Mouse (Mus musculus) heart, embryonic 11.5 days (tissue): ENCODE data around the gene Gm11549. TPM values are rescaled to one million over a fixed set of nuclear protein-coding genes. Genes with fewer than 3 reads are reported as not detected.
A peak's percentile ranks its signal among the peaks of the same experiment; 100 is the strongest.

Experiments
- ATAC-seq: fragments of 200-750 bp; cut with Nextera tagmentation; replicated peaks from 2 replicates; pipeline ENCODE4 v1.8.0; 2017; ENCODE audit warnings: moderate library complexity; ENCODE audit not compliant: insufficient number of reproducible peaks, low FRiP score, low TSS enrichment
- H3K27ac ChIP-seq: fragments of 300-500 bp; sonication (generic); 2 replicates; pipeline ENCODE4 v1.5.1; 2014; ENCODE audit warnings: mild to moderate bottlenecking, low read depth, low read length
- H3K27me3 ChIP-seq: fragments of 300-500 bp; sonication (generic); 2 replicates; pipeline ENCODE4 v1.6.1; 2014; ENCODE audit warnings: mild to moderate bottlenecking, low read length, mixed read lengths; ENCODE audit not compliant: control insufficient read depth, insufficient read depth
- H3K36me3 ChIP-seq: fragments of 300-500 bp; sonication (generic); 2 replicates; pipeline ENCODE4 v1.6.1; 2014; ENCODE audit warnings: mild to moderate bottlenecking, low read length, moderate library complexity, mixed read lengths; ENCODE audit not compliant: control insufficient read depth, insufficient read depth
- H3K4me1 ChIP-seq: fragments of 300-500 bp; sonication (generic); 2 replicates; pipeline ENCODE4 v1.6.1; 2014; ENCODE audit warnings: low read length; ENCODE audit not compliant: control insufficient read depth, insufficient read depth
- H3K4me2 ChIP-seq: fragments of 300-500 bp; sonication (generic); 2 replicates; pipeline ENCODE4 v1.6.1; 2014; ENCODE audit warnings: mild to moderate bottlenecking, moderate library complexity
- H3K4me3 ChIP-seq: fragments of 300-500 bp; sonication (generic); 2 replicates; pipeline ENCODE4 v1.5.1; 2014; ENCODE audit warnings: low read depth, low read length
- H3K9ac ChIP-seq: fragments of 300-500 bp; sonication (generic); 2 replicates; pipeline ENCODE4 v1.6.1; 2014; ENCODE audit warnings: mild to moderate bottlenecking, low read depth, low read length, moderate library complexity
- H3K9me3 ChIP-seq: fragments of 300-500 bp; sonication (generic); replicated peaks from 2 replicates; pipeline ENCODE4 v1.6.1; 2016; ENCODE audit warnings: low read length; ENCODE audit not compliant: control insufficient read depth
- WGBS: fragments of 180-500 bp; shearing (Covaris S2); extraction: QIAGEN DNeasy Blood & Tissue Kit; methylation state at CpG from one replicate; pipeline ENCODE4 v1.1.7; 2014; ENCODE audit not compliant: insufficient replicate concordance; 5-methylcytosine and 5-hydroxymethylcytosine counted together
- polyA plus RNA-seq: library from polyadenylated mRNA; unstranded; fragments of >200 nt; fragmentation: Nextera tagmentation; extraction: Ambion mirVana; gene quantifications from 2 replicates; pipeline ENCODE4 v1.2.1, GENCODE M21; 2014

Gm11549 gene
- polyA plus RNA-seq, result 0.14 and 0.16 TPM in 2 replicates

DNA sequence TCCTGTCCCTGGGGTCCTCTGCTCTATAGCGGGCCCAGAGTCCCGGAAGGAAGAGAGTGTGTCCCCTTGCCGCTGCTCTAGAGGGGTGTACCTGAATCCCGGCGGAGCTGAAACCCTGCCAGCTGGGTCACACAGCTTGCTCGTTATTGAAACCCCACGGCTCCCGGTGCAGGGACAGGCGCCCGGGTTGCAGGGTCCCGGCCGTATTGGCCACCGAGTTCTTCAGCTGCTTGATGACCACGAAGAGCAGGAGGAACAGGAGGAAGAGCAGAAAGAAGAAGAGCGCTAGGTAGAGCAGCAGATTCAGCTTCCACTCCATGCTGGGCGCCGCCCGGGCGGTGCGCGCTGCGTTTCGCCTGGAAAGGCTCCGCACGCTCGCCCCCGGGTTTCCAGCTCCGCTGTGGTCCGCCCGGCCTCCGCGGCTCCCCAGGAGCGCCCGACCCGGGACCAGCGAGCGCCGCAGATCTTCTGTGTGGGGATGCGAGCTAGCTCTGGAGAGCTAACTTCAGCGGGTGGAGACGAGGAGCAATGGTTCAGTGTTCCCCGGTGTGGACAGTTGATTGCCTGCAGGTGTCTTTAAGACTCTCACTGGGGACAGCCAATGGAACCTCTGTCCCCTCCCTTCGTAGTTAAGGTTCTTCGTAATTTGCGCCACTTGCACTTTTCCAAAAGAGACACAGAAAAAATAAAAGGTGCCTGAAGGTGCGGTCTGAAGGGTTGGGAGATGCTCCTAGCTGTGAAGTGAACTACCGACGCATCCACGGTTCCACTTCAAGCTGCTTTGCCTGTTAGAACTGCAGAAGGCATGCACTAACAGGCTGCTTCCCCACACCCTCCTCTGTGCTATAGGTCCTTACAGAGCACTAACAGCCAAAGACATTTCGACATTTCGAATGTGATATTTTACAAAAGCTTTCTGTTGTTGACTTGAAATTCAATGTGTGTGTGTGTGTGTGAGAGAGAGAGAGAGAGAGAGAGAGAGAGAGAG is at the start of gene Gm11549:
Gene Gm11549 (minus strand): TSS at position 741 of the 988 bp plus-strand sequence.
- no peaks in the 10 kb centered on the region for H3K4me1 ChIP-seq
- H3K27me3 ChIP-seq, result peaks cover 19% of the 10 kb centered on the region
- 1% methylated on average over 51 of the region's 51 CpGs for WGBS
- no peak for ATAC-seq
- peak within 1 kb of the TSS; percentile 58 for H3K9ac ChIP-seq
- H3K9me3 ChIP-seq, result no peaks in the 10 kb centered on the region
- no peaks in the 10 kb centered on the region for H3K36me3 ChIP-seq
- peak within 1 kb of the TSS; percentile 55 for H3K4me3 ChIP-seq
- H3K4me2 ChIP-seq, result peak within 1 kb of the TSS; percentile 97
- H3K27ac ChIP-seq, result no peak within 1 kb of the TSS

DNA sequence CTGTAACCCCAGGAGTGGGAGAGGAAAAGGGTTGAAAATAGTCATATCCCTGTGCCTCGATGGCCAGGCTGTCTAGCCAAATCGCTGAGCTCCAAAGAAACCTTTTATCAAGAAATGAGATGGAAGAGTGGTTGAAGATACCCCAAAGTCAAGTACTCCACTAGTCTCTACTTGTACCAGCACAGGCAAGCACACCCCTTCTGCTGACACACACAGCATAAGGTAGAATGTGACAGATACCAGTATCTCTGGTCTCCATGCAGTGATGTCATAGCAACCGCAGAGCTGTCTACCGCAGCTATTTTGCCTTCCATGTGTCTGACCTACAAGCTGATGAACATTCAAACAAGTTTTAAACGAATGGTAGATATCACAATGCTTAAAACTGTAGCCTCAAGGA is 48.2 kb upstream of the Gm11549 start:
- Histone ChIP-seq H3K27ac (no peak overlapping the region), H3K4me2 (peak overlapping the region; percentile 89), H3K27me3 (no peaks in the 10 kb centered on the region), H3K9ac (peak overlapping the region; percentile 84; the same call in 1 of the 2 replicates), H3K36me3 (peaks cover 32% of the 10 kb centered on the region), H3K4me3 (peak overlapping the region; percentile 79), H3K4me1 (peaks cover 12% of the 10 kb centered on the region), H3K9me3 (no peaks in the 10 kb centered on the region)
- 74% methylated on average over 5 of the region's 5 CpGs for WGBS
- no peak for ATAC-seq

DNA sequence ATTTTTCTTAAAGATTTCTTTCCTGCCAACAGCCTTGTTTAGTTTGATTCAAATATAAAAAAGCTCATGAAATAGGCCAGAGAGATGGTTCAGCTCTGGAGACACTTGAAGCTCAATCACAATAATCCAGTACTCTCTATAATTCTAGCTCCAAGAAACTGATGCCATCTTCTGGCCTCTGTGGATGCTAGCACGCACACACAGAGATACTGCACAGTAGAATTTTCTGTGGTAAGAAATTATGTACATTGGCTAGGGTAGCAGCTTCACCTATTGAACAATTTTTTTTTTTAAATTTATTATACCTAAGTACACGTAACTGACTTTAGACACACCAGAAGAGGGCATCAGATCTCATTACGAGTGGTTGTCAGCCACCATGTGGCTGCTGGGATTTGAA is 42.1 kb upstream of the Gm11549 start:
- Histone ChIP-seq H3K4me2 (no peak overlapping the region), H3K9ac (no peak overlapping the region), H3K4me1 (no peaks in the 10 kb centered on the region), H3K27me3 (no peaks in the 10 kb centered on the region), H3K27ac (no peak overlapping the region), H3K9me3 (no peaks in the 10 kb centered on the region), H3K4me3 (no peak overlapping the region), H3K36me3 (peaks cover 45% of the 10 kb centered on the region)
- 95% methylated on average over 3 of the region's 3 CpGs for WGBS
- no peak for ATAC-seq

DNA sequence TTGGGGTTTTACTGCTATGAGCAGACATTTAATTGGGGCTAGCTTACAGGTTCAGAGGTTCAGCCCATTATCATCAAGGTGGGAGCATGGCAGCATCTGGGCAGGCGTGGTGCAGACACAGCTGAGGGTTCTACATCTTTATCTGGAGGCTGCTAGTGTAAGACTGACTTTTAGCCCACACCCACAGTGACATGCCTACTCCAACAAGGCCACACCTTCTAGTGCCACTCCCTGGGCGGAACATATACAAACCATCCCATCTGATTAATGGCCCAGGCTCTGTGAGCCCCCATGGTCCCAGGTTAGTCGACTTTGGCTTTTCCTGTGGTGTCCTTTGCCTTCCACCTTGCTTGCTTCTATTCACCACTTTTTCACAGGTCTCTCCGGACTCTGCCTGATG is 38.0 kb upstream of the Gm11549 start:
- no peaks in the 10 kb centered on the region for H3K27me3 ChIP-seq
- ATAC-seq, result no peak
- no peaks in the 10 kb centered on the region for H3K9me3 ChIP-seq
- H3K36me3 ChIP-seq, result peaks cover 34% of the 10 kb centered on the region
- H3K4me3 ChIP-seq, result no peak overlapping the region
- H3K4me1 ChIP-seq, result no peaks in the 10 kb centered on the region
- no peak overlapping the region for H3K4me2 ChIP-seq
- WGBS, result 82% methylated on average over 4 of the region's 4 CpGs
- H3K9ac ChIP-seq, result no peak overlapping the region
- no peak overlapping the region for H3K27ac ChIP-seq

DNA sequence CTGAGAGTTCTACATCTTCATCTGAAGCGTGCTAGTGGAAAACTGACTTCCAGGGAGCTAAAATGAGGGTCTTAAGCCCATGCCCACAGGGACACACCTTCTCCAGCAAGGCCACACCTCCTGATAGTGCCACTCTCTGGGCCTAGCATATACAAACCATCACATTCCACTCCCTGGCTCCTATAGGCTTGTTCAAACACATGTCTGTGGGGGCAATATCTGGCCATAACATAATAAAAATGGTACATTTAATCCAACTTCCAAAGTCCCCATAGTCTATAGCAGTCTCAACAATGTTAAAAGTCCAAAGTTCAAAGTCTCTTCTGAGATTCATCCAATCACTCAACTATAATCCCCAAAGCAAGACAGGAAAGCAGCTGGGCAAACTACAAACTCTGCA is 36.0 kb upstream of the Gm11549 start:
- Histone ChIP-seq H3K9ac (no peak overlapping the region), H3K4me3 (no peak overlapping the region), H3K4me2 (no peak overlapping the region), H3K36me3 (peaks cover 24% of the 10 kb centered on the region), H3K9me3 (no peaks in the 10 kb centered on the region), H3K4me1 (peaks cover 5% of the 10 kb centered on the region; the same call in 1 of the 2 replicates), H3K27me3 (no peaks in the 10 kb centered on the region), H3K27ac (no peak overlapping the region)
- 91% methylated on average over 1 of the region's 1 CpGs for WGBS
- no peak for ATAC-seq

DNA sequence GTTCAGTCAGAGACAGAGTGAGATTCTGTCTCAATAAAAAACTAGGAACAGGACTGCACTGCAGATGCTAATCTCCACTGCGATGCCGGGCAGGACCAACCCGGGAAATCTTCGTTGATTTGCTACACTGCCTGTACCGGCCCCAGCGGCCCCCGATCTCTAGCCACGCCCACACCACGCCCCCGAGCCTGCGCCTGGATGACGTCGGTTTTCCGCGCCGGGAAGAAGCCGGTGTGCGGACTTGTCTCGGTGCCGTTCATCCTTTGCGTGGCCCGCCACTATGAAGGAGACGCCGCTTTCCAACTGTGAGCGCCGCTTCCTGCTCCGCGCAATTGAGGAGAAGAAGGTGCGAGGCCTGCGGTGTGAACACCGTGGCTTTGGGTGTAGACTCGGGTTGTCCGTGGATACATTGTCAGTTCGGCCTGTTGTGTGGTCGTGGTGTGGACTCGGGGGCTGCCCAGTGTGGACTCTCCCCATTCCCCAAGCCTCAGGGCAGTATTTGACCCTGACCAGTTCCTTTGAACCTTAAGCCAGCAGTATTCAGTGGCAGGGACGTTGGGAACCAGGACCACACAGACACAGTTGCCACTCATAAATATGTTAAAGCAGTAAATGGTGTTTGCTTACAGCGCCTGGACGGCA is 30.9 kb upstream of the Gm11549 start, which contains the start of gene Exosc9:
Gene Exosc9 (plus strand): TSS at position 201 of the 642 bp plus-strand sequence.
- H3K4me2 ChIP-seq, result peak within 1 kb of the TSS; percentile 91
- no peaks in the 10 kb centered on the region for H3K27me3 ChIP-seq
- ATAC-seq, result peak; percentile 89
- H3K4me3 ChIP-seq, result peak within 1 kb of the TSS; percentile 94
- under 1% methylated on average over 39 of the region's 39 CpGs for WGBS
- peaks cover 9% of the 10 kb centered on the region; the same call in 1 of the 2 replicates for H3K4me1 ChIP-seq
- peak within 1 kb of the TSS; percentile 85 for H3K9ac ChIP-seq
- no peaks in the 10 kb centered on the region for H3K9me3 ChIP-seq
- H3K27ac ChIP-seq, result no peak within 1 kb of the TSS
- H3K36me3 ChIP-seq, result peaks cover 12% of the 10 kb centered on the region

DNA sequence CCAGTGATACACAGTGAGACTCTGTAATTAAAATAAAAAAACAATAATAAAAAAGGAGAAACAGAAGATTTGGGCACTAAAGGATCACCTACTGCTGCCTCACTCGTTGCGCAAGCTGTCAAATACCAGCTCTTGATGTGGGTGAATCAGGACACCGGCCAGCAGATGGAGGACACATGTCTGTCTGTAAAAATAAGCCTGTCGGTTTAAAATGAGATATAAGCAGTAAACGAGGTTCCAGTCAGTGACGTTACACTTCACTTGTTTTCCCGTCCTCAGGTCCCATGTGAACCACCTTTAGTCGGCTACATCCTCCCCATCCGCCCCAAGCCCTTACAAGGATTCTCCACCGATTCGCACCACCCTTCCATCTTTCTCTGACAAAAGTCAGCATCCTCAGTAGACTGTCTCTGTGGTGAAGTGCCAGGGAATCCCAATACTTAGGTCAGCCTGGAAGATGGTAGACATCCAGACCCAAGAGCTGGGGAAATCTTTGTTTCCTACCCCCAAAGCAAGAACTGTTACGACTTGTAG is 30.3 kb upstream of the Gm11549 start:
- peak; percentile 65; the same call in 1 of the 2 replicates for ATAC-seq
- peaks cover 9% of the 10 kb centered on the region; the same call in 1 of the 2 replicates for H3K4me1 ChIP-seq
- no peak overlapping the region for H3K27ac ChIP-seq
- H3K9ac ChIP-seq, result peak overlapping the region; percentile 85
- no peaks in the 10 kb centered on the region for H3K27me3 ChIP-seq
- peak overlapping the region; percentile 91 for H3K4me2 ChIP-seq
- H3K36me3 ChIP-seq, result peaks cover 6% of the 10 kb centered on the region
- H3K9me3 ChIP-seq, result no peaks in the 10 kb centered on the region
- peak overlapping the region; percentile 94 for H3K4me3 ChIP-seq
- WGBS, result 25% methylated on average over 12 of the region's 12 CpGs

DNA sequence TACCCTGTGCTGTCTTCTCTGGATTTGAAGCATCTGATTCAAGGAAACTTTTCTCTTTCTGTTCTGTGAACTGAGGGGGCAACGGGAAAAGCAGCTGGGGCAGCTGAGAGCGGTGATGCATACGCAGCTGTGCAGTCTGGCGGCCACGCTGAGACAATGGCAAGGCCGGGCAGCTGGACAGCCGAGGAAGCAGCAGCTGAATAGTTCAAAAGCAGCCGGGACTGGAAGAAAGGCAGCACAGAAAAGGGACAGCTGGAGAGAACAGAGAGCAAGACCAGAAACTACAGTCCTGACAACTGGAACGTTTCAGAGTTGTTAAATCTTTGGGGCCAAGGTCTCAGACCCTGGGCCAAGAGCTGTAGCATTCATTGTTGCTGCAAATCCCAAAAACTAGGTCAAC is 29.7 kb upstream of the Gm11549 start:
- peaks cover 4% of the 10 kb centered on the region; the same call in 1 of the 2 replicates for H3K36me3 ChIP-seq
- peak overlapping the region; percentile 94; the same call in 1 of the 2 replicates for H3K4me3 ChIP-seq
- peak overlapping the region; percentile 91 for H3K4me2 ChIP-seq
- no peaks in the 10 kb centered on the region for H3K27me3 ChIP-seq
- no peaks in the 10 kb centered on the region for H3K9me3 ChIP-seq
- 63% methylated on average over 9 of the region's 9 CpGs for WGBS
- no peak for ATAC-seq
- H3K27ac ChIP-seq, result no peak overlapping the region
- H3K4me1 ChIP-seq, result peaks cover 9% of the 10 kb centered on the region; the same call in 1 of the 2 replicates
- H3K9ac ChIP-seq, result no peak overlapping the region
